Mouse (Mus musculus) urinary bladder, postnatal 10 days (tissue): ENCODE results near the gene Hccs.
A peak's percentile ranks its signal among the peaks of the same experiment; 100 is the strongest.
"Not testable (repeated sequence)": the region's sequence is repeated elsewhere in the genome, so short reads cannot be mapped to it uniquely, and the experiment has no call there.

Experiments
- DNase-seq: peaks from one replicate; pipeline ENCODE4 v3.0.0; 2022; ENCODE audit warnings: low spot score

Hccs gene

GRCm38 (mm10) chrX:169319945-169320667 lies at the start of gene Hccs:
Gene Hccs, minus strand, starts transcription at chrX:169320372.
- peak; percentile 37 for DNase-seq

DNA sequence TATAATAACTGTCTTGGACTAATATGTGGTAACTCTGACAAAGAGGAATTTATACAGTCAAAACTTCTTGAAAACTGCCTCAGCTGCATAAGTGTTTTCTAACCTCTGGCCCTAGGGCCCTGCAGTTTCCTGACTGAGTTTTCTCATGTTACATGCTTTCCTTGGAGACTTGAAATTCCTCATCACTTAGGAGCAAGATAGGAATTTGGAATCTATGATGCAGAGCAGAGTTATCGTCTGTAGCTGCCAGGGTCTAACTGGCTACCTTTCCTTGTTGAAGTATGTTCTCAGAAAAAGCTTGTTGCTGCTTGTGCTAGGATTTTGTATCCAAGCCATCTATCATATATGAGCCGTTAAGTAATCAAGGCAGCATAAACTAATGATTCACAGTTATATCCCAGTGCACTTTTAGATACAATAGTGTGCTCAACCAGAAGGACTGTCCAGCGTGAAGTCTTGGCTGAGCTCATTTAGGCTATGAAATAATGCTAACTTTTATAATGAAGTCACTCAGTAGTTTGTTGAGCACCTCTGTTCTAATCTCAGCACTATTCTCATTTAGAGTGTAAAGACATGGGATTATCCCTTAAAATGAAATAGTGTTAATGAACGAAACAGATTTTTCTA lies 37.1 kb upstream of the Hccs start:
- no peak for DNase-seq

DNA sequence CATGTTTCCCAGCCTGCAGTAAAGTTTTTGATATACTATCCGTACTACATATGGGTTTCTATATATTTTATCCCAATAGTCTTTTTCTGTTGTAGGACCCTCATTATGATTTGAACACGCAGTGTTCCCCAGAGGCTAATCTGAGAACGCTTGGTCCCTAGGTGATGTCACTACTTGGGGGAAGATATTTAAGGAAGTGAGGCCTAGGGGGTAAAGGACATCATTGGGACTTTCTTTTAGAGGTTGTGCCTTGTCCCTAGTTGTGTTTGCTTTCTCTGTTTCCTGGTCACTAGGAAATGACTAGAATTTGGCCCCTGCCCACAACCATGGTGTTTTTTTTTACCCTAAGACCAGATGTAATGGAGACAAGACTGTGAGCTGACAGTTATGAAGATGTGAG lies 18.0 kb upstream of the Hccs start:
- no peak for DNase-seq

DNA sequence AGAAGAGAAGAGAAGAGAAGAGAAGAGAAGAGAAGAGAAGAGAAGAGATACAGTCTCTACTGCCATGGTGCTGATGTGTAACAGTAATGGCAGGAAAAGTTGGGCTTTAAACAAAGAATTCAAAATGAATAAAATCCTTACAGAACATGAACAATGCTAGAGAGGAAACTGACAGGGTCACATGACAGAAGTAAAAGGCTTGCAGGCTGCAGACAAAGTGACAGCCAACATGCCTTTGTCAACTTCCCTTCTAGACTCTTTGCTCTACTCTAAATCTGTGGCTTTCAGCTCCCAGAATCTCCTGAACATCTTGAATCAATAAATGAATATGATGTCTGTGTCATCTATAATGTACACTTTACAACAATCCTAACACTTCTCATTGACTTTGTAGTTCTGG lies 17.4 kb upstream of the Hccs start:
- DNase-seq, result no peak

GRCm38 (mm10) chrX:169332264-169332663 lies 12.1 kb upstream of the Hccs start:
- no peak for DNase-seq

GRCm38 (mm10) chrX:169325929-169326595 lies 5.9 kb upstream of the Hccs start:
- DNase-seq, result no peak

GRCm38 (mm10) chrX:169320668-169321005 lies 465 bp upstream of the Hccs start:
- not testable (repeated sequence) for DNase-seq

GRCm38 (mm10) chrX:169319066-169319760 lies 959 bp downstream of the Hccs start:
- no peak for DNase-seq

GRCm38 (mm10) chrX:169308559-169308958 lies 11.6 kb downstream of the Hccs start:
- no peak for DNase-seq

DNA sequence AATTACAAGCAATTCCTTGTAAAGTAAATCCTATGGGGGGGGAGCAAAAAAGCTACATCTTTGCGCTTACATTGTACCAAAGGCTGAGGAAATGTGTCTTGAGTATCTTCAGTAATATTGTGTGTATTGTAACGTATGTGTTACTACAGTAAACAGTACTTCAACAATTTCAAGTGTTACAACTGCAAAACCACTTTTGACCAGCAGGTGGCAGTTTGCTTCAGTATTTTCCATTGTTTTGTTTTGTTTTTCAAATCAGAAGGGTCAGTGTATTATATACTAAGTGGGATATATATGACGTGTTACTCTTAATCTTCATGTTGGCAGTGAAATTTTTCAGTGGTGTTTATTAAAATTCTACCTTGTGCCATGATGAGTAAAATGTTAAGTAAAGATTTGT lies 16.2 kb downstream of the Hccs start:
- DNase-seq, result no peak

DNA sequence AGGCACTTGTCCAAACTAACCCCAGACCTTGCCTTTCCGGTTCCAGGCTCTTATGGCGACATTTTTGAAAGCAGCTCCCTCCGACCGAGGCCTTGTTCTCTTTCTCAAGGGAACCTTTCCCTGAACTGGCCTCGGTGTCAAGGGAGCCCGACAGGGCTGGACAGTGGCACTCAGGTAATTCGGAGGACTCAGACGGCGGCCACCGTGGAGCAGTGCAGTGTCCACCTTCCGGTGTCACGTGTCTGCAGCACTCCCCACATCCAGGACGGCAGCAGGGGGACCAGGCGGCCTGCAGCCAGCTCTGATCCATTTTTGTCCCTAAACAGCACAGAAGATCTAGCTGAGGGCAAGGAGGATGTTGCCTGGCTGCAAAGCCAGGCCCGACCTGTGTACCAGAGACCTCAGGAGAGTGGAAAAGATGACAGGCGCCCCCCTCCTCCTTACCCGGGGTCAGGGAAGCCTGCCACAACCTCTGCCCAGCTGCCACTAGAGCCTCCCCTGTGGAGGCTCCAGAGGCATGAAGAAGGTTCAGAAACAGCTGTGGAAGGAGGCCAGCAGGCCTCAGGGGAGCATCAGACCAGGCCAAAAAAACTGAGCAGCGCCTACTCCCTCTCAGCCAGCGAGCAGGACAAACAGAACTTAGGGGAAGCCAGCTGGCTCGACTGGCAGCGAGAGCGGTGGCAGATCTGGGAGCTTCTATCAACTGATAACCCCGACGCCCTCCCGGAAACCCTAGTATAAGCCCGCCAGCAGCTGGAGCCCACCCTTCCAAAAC lies 17.7 kb downstream of the Hccs start:
- DNase-seq, result no peak

GRCm38 (mm10) chrX:169299579-169299978 lies 20.6 kb downstream of the Hccs start:
- DNase-seq, result no peak

DNA sequence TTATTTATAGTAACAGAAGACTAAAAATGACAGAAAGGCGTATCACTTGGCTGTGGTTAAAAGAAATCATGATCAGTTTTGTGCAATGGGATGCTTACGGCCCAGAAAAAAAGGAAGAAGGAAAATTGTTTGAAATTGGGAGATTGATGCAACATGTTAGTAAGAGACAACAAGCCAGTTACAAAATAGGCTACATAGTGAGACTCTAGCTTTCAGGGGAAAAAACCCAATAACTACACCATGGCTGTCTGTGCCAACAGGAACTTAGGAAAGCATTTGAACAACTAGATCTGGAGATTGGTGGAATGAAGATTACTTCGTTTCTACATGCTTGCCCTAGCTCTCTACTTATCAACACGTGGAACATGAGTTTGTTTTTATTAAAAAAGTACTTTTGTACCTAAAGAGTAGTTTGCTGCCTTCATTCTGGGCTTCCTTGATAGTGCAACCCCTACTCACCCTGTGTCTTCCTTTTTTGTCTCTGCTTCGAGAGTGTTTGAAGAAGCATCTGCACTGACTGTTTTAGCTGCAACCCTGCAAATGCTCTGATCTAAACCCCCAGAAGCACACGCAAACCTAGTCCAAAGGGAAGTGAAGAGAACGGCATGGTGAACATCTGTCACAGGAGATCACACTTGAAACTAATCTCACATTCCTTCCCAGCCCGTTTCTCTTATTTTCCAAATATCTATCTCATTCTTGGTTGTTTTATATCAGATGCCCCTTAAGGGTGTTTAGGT lies 56.6 kb downstream of the Hccs start:
- no peak for DNase-seq

- DNase-seq, result no peak
These were observed 58.0 kb downstream of the Hccs start for GRCm38 (mm10) chrX:169262212-169262611.

DNA sequence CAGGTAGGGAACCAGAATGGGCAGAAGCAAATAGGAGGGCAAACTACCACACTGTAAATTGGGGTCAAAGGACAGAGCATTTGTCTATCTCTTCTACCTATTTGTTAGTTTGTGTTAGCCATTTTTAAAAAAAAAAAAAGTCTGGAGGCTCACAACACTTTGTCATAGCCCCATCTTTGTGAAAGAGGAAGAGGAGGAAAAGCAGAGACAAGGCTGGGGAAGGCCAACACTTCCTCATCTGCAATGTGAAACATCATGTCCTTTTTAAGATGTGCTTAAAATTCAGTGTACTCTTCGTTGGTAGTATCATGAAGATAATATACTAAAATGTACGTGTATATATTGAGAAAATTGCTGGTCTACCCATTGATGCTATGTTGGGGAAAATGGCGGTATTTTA lies 59.1 kb downstream of the Hccs start:
- no peak for DNase-seq

GRCm38 (mm10) chrX:169256741-169257140 lies 63.4 kb downstream of the Hccs start:
- DNase-seq, result no peak

GRCm38 (mm10) chrX:169255915-169256314 lies 64.3 kb downstream of the Hccs start:
- DNase-seq, result no peak

DNA sequence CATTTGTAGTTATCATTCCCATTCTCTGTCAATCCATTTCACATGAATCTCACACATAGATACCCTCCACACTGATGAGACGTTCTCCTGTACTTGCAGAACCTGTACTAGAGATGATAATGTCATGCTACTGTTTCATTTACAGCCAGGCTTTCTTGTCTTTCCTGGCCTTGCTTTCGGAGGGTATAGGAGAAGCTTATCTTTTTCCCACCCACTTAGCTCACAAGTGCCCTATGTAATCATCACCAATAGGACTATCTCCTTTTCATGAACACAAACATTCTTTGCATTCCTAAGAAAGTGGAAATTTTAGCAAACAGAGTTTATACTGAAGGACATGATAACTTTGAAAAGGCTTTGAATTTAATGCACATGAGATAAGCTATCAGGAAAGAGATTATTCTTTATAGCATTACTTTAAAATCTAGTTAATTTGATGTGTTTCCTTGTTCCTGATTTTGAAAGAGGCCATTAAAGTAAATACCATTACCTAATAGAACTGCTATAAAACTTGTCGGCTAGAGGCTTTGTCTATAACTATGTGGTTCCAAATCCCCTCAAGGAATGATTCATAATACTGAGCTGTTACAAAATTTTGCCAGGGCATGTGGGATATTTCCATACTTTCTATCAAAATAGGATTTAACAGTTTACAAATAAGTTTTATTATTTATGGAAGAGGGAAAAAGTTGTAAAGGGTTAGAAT lies 97.7 kb downstream of the Hccs start:
- no peak for DNase-seq

GRCm38 (mm10) chrX:169220064-169220463 lies 100.1 kb downstream of the Hccs start:
- DNase-seq, result no peak

GRCm38 (mm10) chrX:169210019-169210418 lies 110.2 kb downstream of the Hccs start:
- no peak for DNase-seq
